Mouse (Mus musculus) liver, postnatal 0 days (tissue): Measurements from ENCODE around the gene Vamp2. TPM values are rescaled to one million over a fixed set of nuclear protein-coding genes. Genes with fewer than 3 reads are reported as not detected.
A peak's percentile ranks its signal among the peaks of the same experiment; 100 is the strongest.

Experiments used
- ATAC-seq: fragments of 200-750 bp; cut with Nextera tagmentation; 2 replicates; pipeline ENCODE4 v1.8.0; 2017; ENCODE audit warnings: mild to moderate bottlenecking, moderate library complexity
- DNase-seq: peaks from one replicate; pipeline ENCODE4 v3.0.0-alpha.2; 2016
- H3K27ac ChIP-seq: fragments of 300-500 bp; sonication (generic); 2 replicates; pipeline ENCODE4 v1.5.1; 2014; ENCODE audit warnings: antibody characterized with exemption, moderate library complexity, mild to moderate bottlenecking, low read depth
- H3K27me3 ChIP-seq: fragments of 300-500 bp; sonication (generic); 2 replicates; pipeline ENCODE4 v1.6.1; 2014; ENCODE audit warnings: low read length, control low read depth, mixed read lengths; ENCODE audit not compliant: insufficient read depth
- H3K36me3 ChIP-seq: fragments of 300-500 bp; sonication (generic); replicated peaks from 2 replicates; pipeline ENCODE4 v1.6.1; 2014; ENCODE audit warnings: mild to moderate bottlenecking, control low read depth, low read length, moderate library complexity, mixed read lengths; ENCODE audit not compliant: insufficient read depth
- H3K4me1 ChIP-seq: fragments of 300-500 bp; sonication (generic); 2 replicates; pipeline ENCODE4 v1.6.1; 2014; ENCODE audit warnings: antibody characterized with exemption, mild to moderate bottlenecking, control low read depth; ENCODE audit not compliant: insufficient read depth
- H3K4me2 ChIP-seq: fragments of 300-500 bp; sonication (generic); 2 replicates; pipeline ENCODE4 v1.6.1; 2014; ENCODE audit warnings: low read depth, mild to moderate bottlenecking, low read length, moderate library complexity, mixed read lengths
- H3K4me3 ChIP-seq: fragments of 300-500 bp; sonication (generic); 2 replicates; pipeline ENCODE4 v1.5.1; 2014; ENCODE audit warnings: low read depth, low read length
- H3K9ac ChIP-seq: fragments of 300-500 bp; sonication (generic); replicated peaks from 2 replicates; pipeline ENCODE4 v1.6.1; 2014; ENCODE audit warnings: mild to moderate bottlenecking, moderate library complexity
- H3K9me3 ChIP-seq: fragments of 300-500 bp; sonication (generic); 2 replicates; pipeline ENCODE4 v1.6.1; 2016; ENCODE audit warnings: mild to moderate bottlenecking, control low read depth, low read length, mixed read lengths
- CTCF ChIP-seq: sonication (generic); IDR thresholded peaks from 2 replicates; pipeline ENCODE4 v1.5.1; 2016; ENCODE audit warnings: antibody characterized with exemption, low read depth
- EP300 ChIP-seq: IDR thresholded peaks from 2 replicates; pipeline ENCODE4 v1.6.1; 2016; ENCODE audit warnings: antibody characterized with exemption, low read depth, mild to moderate bottlenecking
- WGBS: fragments of 180-500 bp; shearing (Covaris S2); extraction: QIAGEN DNeasy Blood & Tissue Kit; methylation state at CpG from one replicate; pipeline ENCODE4 v1.1.7; 2014; ENCODE audit not compliant: insufficient replicate concordance; 5-methylcytosine and 5-hydroxymethylcytosine counted together
- polyA plus RNA-seq: library from polyadenylated mRNA; unstranded; fragments of >200 nt; fragmentation: Nextera tagmentation; extraction: Ambion mirVana; gene quantifications from 2 replicates; pipeline ENCODE4 v1.2.1, GENCODE M21; 2015

Gene Vamp2
- polyA plus RNA-seq, 1 experiment from 2014 or later, result 14.2 TPM

DNA sequence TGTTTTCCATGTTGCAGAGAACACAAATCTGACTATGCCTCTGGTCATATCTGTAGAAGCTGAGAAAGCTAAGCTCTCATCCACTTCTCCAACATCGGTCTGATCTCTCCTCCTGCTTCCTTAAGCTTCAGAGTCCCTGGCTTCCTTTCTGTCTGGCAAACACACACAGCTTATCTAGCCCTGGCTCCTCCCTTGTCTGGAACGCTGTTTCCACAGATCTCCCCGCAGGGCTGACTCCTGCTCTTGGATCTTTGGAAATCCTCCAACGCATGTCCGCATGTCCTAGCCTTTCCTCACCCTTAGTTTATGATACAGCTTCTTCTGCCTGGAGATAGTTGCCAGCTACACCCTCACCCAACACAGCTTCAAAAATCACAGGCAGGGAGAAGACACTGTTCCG lies 20.7 kb upstream of the Vamp2 start:
- Histone ChIP-seq H3K27ac (no peak overlapping the region), H3K36me3 (no peaks in the 10 kb centered on the region), H3K4me3 (no peak overlapping the region), H3K4me1 (peaks cover 43% of the 10 kb centered on the region), H3K27me3 (no peaks in the 10 kb centered on the region), H3K9me3 (no peaks in the 10 kb centered on the region), H3K4me2 (no peak overlapping the region; the same call in 1 of the 2 replicates), H3K9ac (no peak overlapping the region)
- ATAC-seq (no peak), DNase-seq (no peak)
- TF ChIP-seq CTCF, result no peak
- TF ChIP-seq EP300, result no peak
- 52% methylated on average over 6 of the region's 6 CpGs for WGBS

DNA sequence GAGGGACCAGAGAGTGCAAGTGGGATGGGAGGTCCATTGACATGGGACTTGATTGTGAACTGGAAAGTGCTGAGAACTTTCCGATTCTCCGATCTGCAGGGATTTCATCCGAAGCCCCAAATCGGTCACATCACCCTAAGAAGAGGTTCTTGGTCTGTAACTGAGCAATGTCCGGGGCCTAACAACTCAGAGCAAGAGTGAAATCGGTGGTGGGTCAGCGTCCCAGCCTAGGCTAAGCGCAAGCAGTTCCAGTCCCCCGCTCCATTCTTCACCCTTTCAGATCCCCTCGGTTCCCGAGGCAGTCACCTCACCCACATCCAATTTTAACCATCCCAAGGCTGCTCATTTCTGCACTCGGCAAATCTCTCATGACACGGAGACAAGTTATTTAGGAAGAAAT lies 18.2 kb upstream of the Vamp2 start:
- Histone ChIP-seq H3K9me3 (no peaks in the 10 kb centered on the region), H3K4me3 (peak overlapping the region; percentile 58), H3K4me2 (peak overlapping the region; percentile 89), H3K27me3 (no peaks in the 10 kb centered on the region), H3K27ac (peak overlapping the region; percentile 50), H3K36me3 (no peaks in the 10 kb centered on the region), H3K4me1 (peaks cover 49% of the 10 kb centered on the region), H3K9ac (peak overlapping the region; percentile 71)
- DNase-seq (no peak), ATAC-seq (no peak)
- TF ChIP-seq EP300 (no peak), CTCF (no peak)
- WGBS, result 4% methylated on average over 13 of the region's 13 CpGs

DNA sequence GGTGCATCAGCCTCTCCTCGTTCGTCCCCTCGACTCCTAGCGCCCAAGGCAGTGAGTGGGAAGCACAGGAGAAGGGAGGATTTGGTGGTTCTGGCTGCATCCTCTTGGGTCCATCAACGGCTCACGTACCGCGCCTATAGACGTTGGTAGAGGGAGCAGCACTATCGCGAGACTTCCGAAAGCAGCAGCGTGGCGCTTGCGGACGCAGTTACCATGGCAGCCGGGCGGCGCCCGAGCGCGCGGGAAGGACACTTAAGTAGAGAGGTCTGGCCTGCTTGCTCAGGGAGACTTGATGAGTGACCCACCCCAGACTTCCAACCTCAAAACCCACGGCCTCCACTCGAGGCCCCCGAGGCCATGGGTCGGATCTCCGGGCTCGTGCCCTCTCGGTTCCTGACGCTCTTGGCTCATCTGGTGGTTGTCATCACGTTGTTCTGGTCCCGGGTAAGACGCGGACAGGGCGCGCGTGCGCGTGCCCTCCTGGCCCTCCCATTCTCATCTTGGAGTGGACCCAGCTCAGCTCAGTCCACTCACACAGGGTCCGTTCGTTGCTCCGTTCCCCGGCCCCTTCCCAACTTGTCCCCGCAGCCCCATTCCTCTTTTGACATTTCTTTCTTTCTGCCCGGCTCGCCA lies 17.6 kb upstream of the Vamp2 start, which contains the start of gene Tmem107:
Gene Tmem107 (plus strand): TSS at position 217 of the 633 bp plus-strand sequence.
- H3K4me2 ChIP-seq, result peak within 1 kb of the TSS; percentile 89
- peak within 1 kb of the TSS; percentile 50 for H3K27ac ChIP-seq
- H3K4me1 ChIP-seq, result peaks cover 49% of the 10 kb centered on the region
- H3K4me3 ChIP-seq, result peak within 1 kb of the TSS; percentile 58
- TF ChIP-seq CTCF (no peak), EP300 (peak; percentile 62; the same call in 1 of the 2 replicates)
- peak; percentile 94 for DNase-seq
- WGBS, result under 1% methylated on average over 46 of the region's 47 CpGs
- no peaks in the 10 kb centered on the region for H3K9me3 ChIP-seq
- peak; percentile 73 for ATAC-seq
- H3K36me3 ChIP-seq, result no peaks in the 10 kb centered on the region
- H3K27me3 ChIP-seq, result no peaks in the 10 kb centered on the region
- peak within 1 kb of the TSS; percentile 71 for H3K9ac ChIP-seq

DNA sequence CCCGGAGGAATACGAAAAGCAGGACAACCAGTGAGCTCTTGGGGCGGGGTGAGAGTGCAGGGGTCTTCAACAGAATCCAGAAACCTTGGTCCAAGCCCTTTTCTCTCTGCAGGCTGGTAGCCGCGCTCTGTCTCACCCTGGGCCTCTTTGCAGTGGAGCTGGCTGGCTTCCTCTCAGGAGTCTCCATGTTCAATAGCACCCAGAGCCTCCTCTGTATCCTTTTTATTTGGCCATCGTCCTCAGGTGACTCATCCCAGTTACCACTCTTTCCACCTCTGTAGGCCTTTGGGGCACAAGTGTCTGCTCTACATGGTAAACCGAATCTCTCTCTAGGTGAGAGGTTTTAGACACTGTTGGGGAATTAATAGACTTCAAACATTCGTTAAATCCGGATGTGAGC lies 17.0 kb upstream of the Vamp2 start:
- Histone ChIP-seq H3K27ac (peak overlapping the region; percentile 50), H3K4me3 (peak overlapping the region; percentile 58), H3K27me3 (no peaks in the 10 kb centered on the region), H3K9ac (peak overlapping the region; percentile 71), H3K4me2 (peak overlapping the region; percentile 89), H3K9me3 (no peaks in the 10 kb centered on the region), H3K36me3 (no peaks in the 10 kb centered on the region), H3K4me1 (peaks cover 44% of the 10 kb centered on the region)
- ATAC-seq (no peak), DNase-seq (no peak)
- TF ChIP-seq CTCF (no peak), EP300 (no peak)
- 29% methylated on average over 9 of the region's 9 CpGs for WGBS

DNA sequence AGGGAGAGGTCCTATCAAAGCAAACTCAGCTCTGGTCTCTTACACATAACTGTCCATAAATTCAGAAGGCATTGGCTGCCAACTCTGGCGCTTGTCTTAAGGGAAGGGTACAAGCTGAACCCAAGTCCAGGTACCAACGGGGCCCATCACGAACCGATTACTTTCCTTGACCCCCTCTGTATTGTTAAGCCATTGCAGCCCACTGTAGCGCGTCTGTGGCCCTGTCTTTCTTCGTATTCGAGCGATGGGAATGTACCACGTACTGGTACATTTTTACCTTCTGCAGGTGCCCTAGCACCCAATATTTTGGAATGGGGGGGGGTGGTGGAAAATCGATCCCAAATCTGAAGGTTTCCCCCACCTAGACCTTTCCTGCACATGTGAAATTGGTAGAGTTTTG lies 16.1 kb upstream of the Vamp2 start:
- Histone ChIP-seq H3K4me2 (peak overlapping the region; percentile 72), H3K27ac (peak overlapping the region; percentile 79), H3K9ac (no peak overlapping the region; the same call in 1 of the 2 replicates), H3K9me3 (no peaks in the 10 kb centered on the region), H3K4me1 (peaks cover 37% of the 10 kb centered on the region), H3K27me3 (no peaks in the 10 kb centered on the region), H3K36me3 (no peaks in the 10 kb centered on the region), H3K4me3 (no peak overlapping the region)
- 82% methylated on average over 11 of the region's 11 CpGs for WGBS
- DNase-seq (no peak), ATAC-seq (no peak)
- TF ChIP-seq EP300, result no peak
- no peak for TF ChIP-seq CTCF

DNA sequence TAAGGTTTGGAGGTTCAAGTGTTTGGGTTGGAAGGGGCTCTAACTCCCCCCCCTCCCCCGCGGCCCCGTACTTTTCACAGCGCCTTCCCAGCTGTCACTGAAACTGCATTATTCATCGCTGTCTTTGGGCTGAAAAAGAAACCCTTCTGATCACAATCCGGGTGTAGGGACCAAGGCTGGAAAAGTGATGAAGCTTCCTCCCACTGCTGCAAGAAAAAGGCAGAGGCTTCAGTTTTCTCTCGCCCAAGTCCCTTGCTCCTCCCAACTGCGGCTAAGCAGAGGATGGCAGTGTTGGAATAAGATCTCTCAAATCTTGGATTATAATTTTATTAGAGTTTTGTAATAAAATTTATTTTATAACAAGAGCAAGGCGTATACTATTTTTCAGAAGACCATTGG lies 15.6 kb upstream of the Vamp2 start:
- Histone ChIP-seq H3K9ac (peak overlapping the region; percentile 78), H3K36me3 (no peaks in the 10 kb centered on the region), H3K27me3 (no peaks in the 10 kb centered on the region), H3K4me2 (peak overlapping the region; percentile 72), H3K9me3 (no peaks in the 10 kb centered on the region), H3K27ac (peak overlapping the region; percentile 79), H3K4me3 (peak overlapping the region; percentile 27), H3K4me1 (peaks cover 33% of the 10 kb centered on the region)
- no peak for DNase-seq
- no peak for ATAC-seq
- TF ChIP-seq EP300 (no peak), CTCF (no peak)
- 17% methylated on average over 9 of the region's 9 CpGs for WGBS
